Mouse (Mus musculus): ENCODE data around the gene Gng7. TPM values are rescaled to one million over a fixed set of nuclear protein-coding genes. Genes with fewer than 3 reads are reported as not detected.
A peak's percentile ranks its signal among the peaks of the same experiment; 100 is the strongest.

Gene Gng7
- polyA plus RNA-seq, 1 experiment from 2014 or later, result 1.8 TPM

- no peak for DNase-seq (ENCODE audit: low spot score)
Measured at GRCm38 (mm10) chr10:81025639-81026275, 11.0 kb upstream of the Gng7 start, which contains the start of gene Diras1. TSS of gene Diras1 (minus strand) at chr10:81025662.

- DNase-seq (ENCODE audit: low spot score), result no peak
Measured at GRCm38 (mm10) chr10:81025047-81025621, 10.4 kb upstream of the Gng7 start.

DNA sequence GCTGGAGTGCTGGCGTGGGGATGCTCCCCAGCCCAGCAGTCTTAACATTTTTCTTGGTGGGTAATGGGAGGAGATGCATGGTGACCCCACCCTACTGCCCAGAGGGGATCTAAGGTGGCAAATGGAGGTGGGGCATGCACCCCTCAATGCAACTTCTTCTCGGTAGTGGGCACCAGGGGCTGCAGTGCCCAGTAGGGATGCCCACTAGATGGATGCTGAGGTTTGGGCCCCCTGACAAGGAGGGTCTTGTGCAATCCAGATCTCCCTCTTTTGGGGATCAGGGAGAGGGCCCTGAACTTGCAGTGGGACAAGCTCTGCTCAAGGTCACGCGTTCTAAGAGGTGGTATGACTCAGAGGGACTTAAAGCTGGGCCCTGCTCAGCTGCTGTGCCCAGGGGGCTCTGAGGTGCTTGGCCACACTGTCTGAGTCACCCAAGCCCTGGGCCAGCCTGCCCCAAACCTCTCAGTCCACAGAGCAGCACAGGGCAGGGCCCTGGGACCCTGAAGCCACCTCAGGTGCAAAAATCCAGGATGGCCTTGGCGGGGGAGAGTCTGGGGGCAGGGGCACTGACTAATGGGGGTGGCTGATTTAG is 9.7 kb upstream of the Gng7 start:
- no peak for DNase-seq (ENCODE audit: low spot score)

- no peak for DNase-seq (ENCODE audit: low spot score)
Measured at GRCm38 (mm10) chr10:81022744-81023143, 8.0 kb upstream of the Gng7 start.

- DNase-seq (ENCODE audit: low spot score), result no peak
Measured at GRCm38 (mm10) chr10:81021547-81022110, 6.9 kb upstream of the Gng7 start.

DNA sequence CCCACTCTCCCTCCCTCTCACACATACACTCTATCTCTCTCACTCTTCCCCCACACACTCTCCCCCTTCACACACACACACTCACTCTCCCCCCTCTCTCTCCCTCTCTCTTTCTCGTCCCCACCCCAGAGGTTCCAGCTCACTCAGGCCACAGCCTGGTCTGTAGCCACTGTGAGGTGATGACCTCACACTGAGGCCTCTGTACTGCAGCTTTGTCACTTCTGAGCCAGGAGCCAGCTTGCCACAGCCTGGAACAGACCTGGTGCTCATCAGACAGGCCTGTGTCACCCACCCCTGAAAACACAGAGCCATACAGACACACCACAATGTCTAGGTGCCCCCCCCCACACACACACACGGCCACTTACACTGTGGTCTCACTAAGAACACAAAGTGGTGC is 5.5 kb upstream of the Gng7 start:
- DNase-seq (ENCODE audit: low spot score), result no peak

DNA sequence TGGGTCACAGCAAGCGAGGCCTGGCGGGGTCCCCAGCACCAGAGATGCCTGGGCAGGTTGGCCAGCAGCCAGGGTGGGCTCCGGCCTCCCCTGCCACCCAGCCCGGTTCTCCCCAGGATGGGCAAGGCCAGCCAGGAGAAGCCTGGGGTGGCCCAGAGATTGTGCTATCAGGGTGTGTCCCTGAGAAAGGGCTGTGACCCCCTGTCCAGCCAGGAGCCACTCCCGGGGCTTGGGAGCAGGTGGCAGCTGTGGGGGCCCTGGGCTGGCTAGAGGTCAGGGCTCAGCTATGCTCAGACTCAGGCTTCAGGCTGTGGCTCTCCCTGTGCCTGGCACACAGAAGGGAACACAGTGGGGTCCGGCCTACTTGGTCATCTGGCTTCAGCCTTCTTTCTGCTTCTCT is 4.9 kb upstream of the Gng7 start:
- no peak for DNase-seq (ENCODE audit: low spot score)

DNA sequence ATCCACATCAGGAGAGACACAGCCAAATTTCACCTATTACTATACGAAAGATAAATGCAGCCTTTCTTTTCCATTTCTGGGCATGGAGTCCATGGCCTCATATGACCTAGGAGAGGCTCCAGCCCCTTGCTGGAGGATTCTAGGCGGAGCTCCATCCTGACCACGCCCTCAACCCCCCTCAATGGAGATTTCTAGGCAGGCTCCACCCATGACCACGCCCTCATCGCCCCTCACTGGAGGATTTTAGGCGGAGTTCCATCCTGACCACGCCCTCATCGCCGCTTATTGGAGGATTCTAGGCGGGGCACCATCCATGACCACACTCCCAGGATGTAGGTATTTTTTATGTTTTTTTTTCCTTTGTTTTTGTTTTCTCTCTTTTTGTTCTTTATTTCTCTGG is 3.6 kb upstream of the Gng7 start:
- DNase-seq (ENCODE audit: low spot score), result no peak

GRCm38 (mm10) chr10:81016645-81017044 is 1.9 kb upstream of the Gng7 start:
- peak; percentile 68 for DNase-seq (ENCODE audit: low spot score)

DNA sequence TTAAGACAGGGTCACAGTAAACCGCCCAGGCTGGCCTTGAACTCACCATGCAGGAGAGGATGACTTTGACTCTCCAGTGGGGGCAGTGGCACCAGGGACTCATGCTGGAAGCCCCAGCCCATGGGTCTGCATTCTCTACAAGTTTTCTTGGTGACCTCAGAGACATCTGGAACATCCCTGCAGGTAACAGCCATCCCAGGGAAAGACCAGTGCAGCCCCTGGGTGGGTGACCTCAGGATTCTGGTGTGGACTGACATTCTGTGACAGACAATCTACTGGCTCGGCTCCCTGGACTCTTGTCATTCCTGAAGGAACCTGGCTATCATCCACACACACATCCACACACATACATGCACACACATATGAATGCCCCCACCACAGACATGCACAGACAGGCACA is 921 bp upstream of the Gng7 start:
- DNase-seq (ENCODE audit: low spot score), result no peak

GRCm38 (mm10) chr10:81010851-81011250 is 3.9 kb downstream of the Gng7 start:
- no peak for DNase-seq (ENCODE audit: low spot score)

- DNase-seq (ENCODE audit: low spot score), result no peak
Measured at GRCm38 (mm10) chr10:81007240-81007639, 7.5 kb downstream of the Gng7 start.

DNA sequence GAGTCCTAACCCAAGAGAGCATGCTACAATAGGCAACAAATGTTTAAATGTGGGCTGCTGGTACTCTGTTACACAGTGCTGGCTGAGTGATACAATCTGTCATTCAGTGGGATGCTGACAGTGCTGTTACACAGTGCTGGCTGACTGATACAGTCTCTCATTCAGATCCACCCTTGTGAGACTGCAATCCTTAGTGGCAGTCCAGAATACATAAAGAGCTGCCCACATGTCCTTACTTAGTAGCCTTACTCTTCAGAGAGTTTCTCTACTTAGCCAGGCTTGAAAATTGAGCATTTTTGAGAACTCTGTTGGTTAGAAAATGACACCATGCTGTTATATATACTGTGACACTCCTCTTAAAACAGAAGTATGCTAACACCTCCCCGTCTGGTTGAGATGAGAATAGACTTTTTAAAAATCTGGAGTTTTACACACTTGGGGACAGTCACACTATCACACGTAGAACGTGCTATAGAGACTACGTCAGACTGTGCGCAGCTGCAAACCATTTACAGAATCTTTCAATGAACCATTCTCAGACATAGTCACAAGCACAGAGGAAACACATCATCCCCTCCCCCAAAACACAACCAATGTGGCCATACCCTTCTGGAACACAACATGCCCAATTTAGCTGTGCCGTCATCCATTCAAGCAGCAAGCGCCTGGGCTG is 8.6 kb downstream of the Gng7 start:
- no peak for DNase-seq (ENCODE audit: low spot score)

- no peak for DNase-seq (ENCODE audit: low spot score)
Measured at GRCm38 (mm10) chr10:81001161-81001560, 13.6 kb downstream of the Gng7 start.

DNA sequence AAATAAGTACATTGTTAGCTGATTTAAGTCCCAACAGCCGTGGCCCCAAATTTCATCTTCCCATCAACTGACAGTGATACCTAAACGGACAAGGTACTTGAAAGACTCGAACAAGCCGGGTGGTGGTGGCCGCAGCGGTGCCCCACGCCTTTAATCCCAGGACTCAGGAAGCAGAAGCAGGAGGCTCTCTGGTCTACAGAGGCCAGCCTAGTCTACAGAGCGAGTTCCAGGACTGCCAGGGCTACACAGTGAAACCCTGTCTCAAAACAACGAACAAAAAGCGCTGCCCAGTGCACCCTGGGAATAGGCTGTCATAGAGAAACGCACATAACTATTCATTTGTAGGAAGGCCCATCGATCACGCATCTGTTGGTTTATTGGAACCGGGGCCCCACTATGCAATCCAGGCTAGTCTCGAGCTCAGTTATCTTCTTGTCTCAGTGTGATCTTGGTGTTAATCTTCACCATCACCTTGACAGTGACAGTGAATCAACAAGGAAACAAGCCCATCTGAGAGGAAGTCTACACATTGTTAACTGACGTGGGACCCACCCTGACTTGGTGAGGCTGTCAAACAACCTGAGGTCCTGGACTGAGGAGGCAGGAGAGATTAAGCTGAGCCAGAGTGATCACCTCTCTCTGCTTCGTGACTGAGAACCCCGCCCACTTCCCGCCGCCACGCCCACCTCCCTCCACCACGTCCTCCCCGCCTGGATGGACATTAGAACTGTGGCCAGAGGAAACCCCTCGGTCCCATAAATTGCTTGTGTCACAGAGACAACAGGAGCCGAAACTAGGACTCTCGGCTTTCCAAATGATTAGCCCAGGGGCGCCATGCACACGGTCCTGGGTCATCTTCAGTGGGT is 14.3 kb downstream of the Gng7 start:
- no peak for DNase-seq (ENCODE audit: low spot score)

- peak; percentile 87 for DNase-seq (ENCODE audit: low spot score)
Measured at GRCm38 (mm10) chr10:80999362-81000196, 15.2 kb downstream of the Gng7 start.

DNA sequence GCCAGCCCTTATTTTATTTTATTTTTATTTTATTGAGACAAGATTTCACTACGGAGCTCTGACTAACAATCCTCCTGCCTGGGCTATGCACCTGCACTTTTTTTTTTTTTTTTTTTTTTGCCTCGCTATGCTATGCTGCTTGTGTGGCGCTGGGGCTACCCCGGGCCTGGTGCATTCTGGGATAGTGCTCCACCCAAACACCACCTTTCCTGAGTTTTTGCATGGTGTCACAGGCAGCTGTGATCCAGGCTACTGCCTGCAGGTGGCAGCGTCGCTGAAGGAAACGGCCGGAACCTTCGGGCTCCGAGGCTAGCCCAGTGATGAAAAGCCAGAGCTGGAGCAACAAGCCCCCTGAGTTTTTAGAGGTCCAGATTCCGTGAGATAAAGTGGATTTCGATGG is 16.0 kb downstream of the Gng7 start:
- peak; percentile 76 for DNase-seq (ENCODE audit: low spot score)

DNA sequence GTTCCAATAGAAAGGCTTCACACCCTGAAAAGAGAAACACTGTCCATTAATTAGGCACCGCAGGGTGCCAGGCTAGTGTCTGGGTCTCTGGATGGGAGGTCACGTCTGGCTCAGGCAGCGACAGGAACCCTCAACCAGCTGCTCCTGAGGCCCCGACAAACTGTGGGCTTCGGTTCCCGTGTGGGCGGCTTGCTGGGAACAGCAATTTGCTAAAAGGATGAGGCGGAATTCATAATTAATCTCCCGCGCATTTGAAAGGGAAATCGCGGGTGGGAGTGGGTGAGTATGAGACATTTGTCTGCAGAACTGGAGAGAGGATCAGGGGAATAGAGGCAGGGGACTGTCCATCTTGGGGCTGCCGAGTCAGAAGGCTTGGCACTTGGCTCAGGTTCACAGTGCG is 16.7 kb downstream of the Gng7 start:
- no peak for DNase-seq (ENCODE audit: low spot score)

DNA sequence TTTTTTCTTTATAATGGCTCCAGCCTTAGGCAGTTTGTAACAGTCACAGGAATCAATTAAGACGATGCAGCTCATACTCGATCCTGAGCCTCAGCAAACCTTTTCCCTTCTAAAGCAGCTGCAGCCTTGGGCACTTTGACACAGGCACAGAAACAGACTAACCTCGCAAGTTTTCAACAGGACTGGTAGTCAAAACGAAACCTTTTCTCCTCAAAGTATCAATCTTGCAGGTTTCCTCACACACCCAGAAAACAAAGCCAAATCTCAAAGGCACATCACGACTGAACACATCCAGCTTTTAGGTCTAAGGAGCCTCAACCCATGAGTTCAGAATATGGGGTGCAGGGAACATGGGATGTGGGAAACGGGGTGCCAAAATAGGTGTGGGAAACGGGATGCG is 17.4 kb downstream of the Gng7 start:
- DNase-seq (ENCODE audit: low spot score), result no peak

- DNase-seq (ENCODE audit: low spot score), result no peak
Measured at GRCm38 (mm10) chr10:80996501-80996900, 18.2 kb downstream of the Gng7 start.
